Mouse (Mus musculus) megakaryocyte, embryonic 14.5 days (primary cell): ENCODE measurements around the gene Frmpd4. TPM values are rescaled to one million over a fixed set of nuclear protein-coding genes. Genes with fewer than 3 reads are reported as not detected.

ENCODE experiments used
- H3K27me3 ChIP-seq: replicated peaks from 2 replicates; pipeline ENCODE3; 2012; ENCODE audit warnings: inconsistent platforms
- H3K36me3 ChIP-seq: replicated peaks from 2 replicates; pipeline ENCODE3; 2012; ENCODE audit warnings: low read length, inconsistent platforms, mixed read lengths
- H3K4me1 ChIP-seq: 2 replicates; pipeline ENCODE4 v1.6.1; 2012; ENCODE audit warnings: inconsistent platforms
- H3K4me3 ChIP-seq: replicated peaks from 2 replicates; pipeline ENCODE3; 2012; ENCODE audit warnings: moderate library complexity, mild to moderate bottlenecking, inconsistent platforms
- H3K9me3 ChIP-seq: 2 replicates; pipeline ENCODE4 v1.6.1; 2012; ENCODE audit warnings: inconsistent platforms
- FLI1 ChIP-seq: IDR thresholded peaks from 2 replicates; pipeline ENCODE4 v1.6.1; 2012; ENCODE audit warnings: low read length, inconsistent platforms, mixed read lengths
- GATA1 ChIP-seq: IDR thresholded peaks from 3 replicates; pipeline ENCODE4 v1.6.1; 2012; ENCODE audit warnings: mixed read lengths, low read length, inconsistent platforms, borderline replicate concordance
- polyA plus RNA-seq: library from polyadenylated mRNA; stranded (reverse); fragments of >175 nt; gene quantifications from 2 replicates; pipeline ENCODE4 v1.2.3, GENCODE M21; 2012; ENCODE audit warnings: low replicate concordance; ENCODE audit not compliant: insufficient read depth

Gene Frmpd4
- polyA plus RNA-seq, 1 experiment = not detected

GRCm38 (mm10) chrX:167483409-167484177 lies 1093.4 kb downstream of the Frmpd4 start:
- peaks cover 5% of the 10 kb centered on the region for H3K27me3 ChIP-seq
- TF ChIP-seq GATA1 (no peak), FLI1 (no peak)

GRCm38 (mm10) chrX:167477636-167478035 lies 1099.4 kb downstream of the Frmpd4 start:
- Histone ChIP-seq H3K9me3 (no peaks in the 10 kb centered on the region), H3K4me3 (no peak overlapping the region), H3K36me3 (no peaks in the 10 kb centered on the region), H3K4me1 (no peaks in the 10 kb centered on the region), H3K27me3 (peaks cover 18% of the 10 kb centered on the region)
- no peak for TF ChIP-seq FLI1
- no peak for TF ChIP-seq GATA1

More at GRCm38 (mm10) chrX:167483409-167484177, 1093.4 kb downstream of the Frmpd4 start:
- Histone ChIP-seq H3K36me3 (no peaks in the 10 kb centered on the region), H3K4me1 (no peaks in the 10 kb centered on the region), H3K4me3 (no peak overlapping the region), H3K9me3 (no peaks in the 10 kb centered on the region)

- Histone ChIP-seq H3K27me3 (peaks cover 2% of the 10 kb centered on the region), H3K4me3 (no peak overlapping the region), H3K4me1 (no peaks in the 10 kb centered on the region), H3K9me3 (no peaks in the 10 kb centered on the region), H3K36me3 (no peaks in the 10 kb centered on the region)
- TF ChIP-seq GATA1 (no peak), FLI1 (no peak)
Measured at GRCm38 (mm10) chrX:167434883-167435282, 1142.1 kb downstream of the Frmpd4 start.

- H3K36me3 ChIP-seq = no peaks in the 10 kb centered on the region
- peaks cover 2% of the 10 kb centered on the region for H3K27me3 ChIP-seq
Measured at GRCm38 (mm10) chrX:167433950-167434349, 1143.1 kb downstream of the Frmpd4 start.

More at GRCm38 (mm10) chrX:167433950-167434349, 1143.1 kb downstream of the Frmpd4 start:
- Histone ChIP-seq H3K9me3 (no peaks in the 10 kb centered on the region), H3K4me3 (no peak overlapping the region), H3K4me1 (no peaks in the 10 kb centered on the region)
- no peak for TF ChIP-seq GATA1
- no peak for TF ChIP-seq FLI1

Other genes starting within 250 kb of the Frmpd4 start
- 4.6 and 11.1 TPM in 2 replicates for gene Msl3, start 96.7 kb upstream of the Frmpd4 start, polyA plus RNA-seq
- 26.0 and 32.0 TPM in 2 replicates for gene Arhgap6, start 217.9 kb upstream of the Frmpd4 start, polyA plus RNA-seq